In the genomic region with DNA sequence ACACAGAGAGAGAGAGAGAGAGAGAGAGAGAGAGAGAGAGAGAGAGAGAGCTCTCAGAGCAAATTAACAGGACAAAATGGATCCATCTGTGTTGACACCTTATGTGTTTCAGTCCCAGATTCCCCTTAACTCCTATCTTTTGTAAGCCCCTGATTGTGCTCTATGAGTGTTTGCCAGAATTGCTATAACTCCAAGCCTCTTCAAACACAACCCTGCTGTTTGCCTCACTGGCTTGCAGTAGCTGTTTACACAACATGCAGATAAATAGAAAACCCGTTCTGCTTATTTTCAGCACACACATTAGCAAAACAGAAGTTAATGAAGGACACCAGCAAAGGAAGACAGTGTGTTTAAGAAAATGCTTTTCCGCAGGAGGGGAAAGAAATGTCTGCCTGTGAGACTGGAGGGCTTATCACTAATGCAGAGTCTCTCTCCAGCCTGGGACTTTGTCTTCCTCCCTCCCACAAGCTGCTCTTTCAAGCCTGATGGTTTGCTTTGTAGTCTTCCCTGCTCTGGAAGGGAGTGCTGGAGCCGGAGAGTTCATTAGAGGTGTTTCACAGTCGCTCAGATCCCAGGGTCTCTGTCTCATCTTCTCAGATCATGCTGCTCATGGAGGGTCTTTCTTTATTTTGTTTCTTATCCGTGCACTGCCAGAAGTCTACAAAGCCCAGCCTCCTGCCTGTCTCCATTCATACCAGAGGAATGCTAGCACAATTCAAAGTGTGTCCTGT, we compare ENCODE assay signal across 12 mouse cellular contexts.
DNase-seq lines count a peak whose midpoint lies in the region; ATAC-seq and TF ChIP-seq lines count a peak whose summit lies in the region.
"Had no signal": no experiment of that assay in that cellular context is flagged by ENCODE, and none has a peak within 500 bp of the region (broad histone marks: within the 10 kb centered on the region; RNA-seq: fewer than 3 reads in every experiment).

No protein-coding gene starts in this region.

- DNase-seq in liver, adult 2 months (ENCODE audit: extremely low read depth, low read depth, low spot score): peak; percentile 46
- no peak for DNase-seq in liver, embryonic 11.5 days (ENCODE audit: low spot score)
- DNase-seq in embryonic facial prominence, embryonic 11.5 days (ENCODE audit: low spot score): peak; percentile 33
- DNase-seq in midbrain, postnatal 0 days (ENCODE audit: low spot score): no peak
- no peak for DNase-seq in urinary bladder, adult 18-20 months (ENCODE audit: low spot score in 2 of 2)
- no peak for DNase-seq in urinary bladder, postnatal 10 days (ENCODE audit: low spot score)
- DNase-seq in lung, adult 18-20 months: no peak
- DNase-seq: cerebellum, adult 2 months; lung, adult 2 months had no signal

- 0 out of 2 replicates have a peak overlapping the region, but pooled peaks have one; percentile 43 for H3K27ac ChIP-seq in liver, adult 2 months (replicated peaks; ENCODE audit: insufficient read depth, low read depth, low read length)
- H3K27ac ChIP-seq in liver, embryonic 11.5 days (ENCODE audit: low read depth, low read length): no peak overlapping the region
- peak overlapping the region; percentile 25; the same call in 1 of the 2 replicates for H3K27ac ChIP-seq in embryonic facial prominence, embryonic 11.5 days (replicated peaks; ENCODE audit: low read depth, low read length)
- H3K27ac ChIP-seq in hindbrain, embryonic 12.5 days: peak overlapping the region; percentile 76
- H3K27ac ChIP-seq in midbrain, postnatal 0 days (ENCODE audit: low read depth, low read length): peak overlapping the region; percentile 47; the same call in 1 of the 2 replicates
- H3K27ac ChIP-seq: layer of hippocampus, adult 2 months had no signal

- no peak overlapping the region for H3K4me3 ChIP-seq in liver, adult 2 months (ENCODE audit: insufficient read depth, low read depth, low read length)
- no peak overlapping the region for H3K4me3 ChIP-seq in liver, embryonic 11.5 days (ENCODE audit: low read depth, low read length)
- H3K4me3 ChIP-seq in embryonic facial prominence, embryonic 11.5 days (ENCODE audit: low read depth, low read length): no peak overlapping the region
- no peak overlapping the region for H3K4me3 ChIP-seq in hindbrain, embryonic 12.5 days
- H3K4me3 ChIP-seq in midbrain, postnatal 0 days (ENCODE audit: low read depth, low read length): no peak overlapping the region
- H3K4me3 ChIP-seq: layer of hippocampus, adult 2 months had no signal

- TF ChIP-seq POLR2A in liver, adult 2 months (IDR thresholded peaks at IDR 0.05; ENCODE audit: extremely low read depth, insufficient read depth, low read length): no peak

- H3K4me1 ChIP-seq in liver, adult 2 months (ENCODE audit: control insufficient read depth, insufficient read depth, low read length): no peaks in the 10 kb centered on the region; the same call in 1 of the 2 replicates
- H3K4me1 ChIP-seq in liver, embryonic 11.5 days (replicated peaks; ENCODE audit: control insufficient read depth, insufficient read depth, low read length): 0 out of 2 replicates have a peak, but pooled peaks cover 7% of the 10 kb centered on the region
- no peaks in the 10 kb centered on the region for H3K4me1 ChIP-seq in embryonic facial prominence, embryonic 11.5 days (ENCODE audit: control insufficient read depth, insufficient read depth, low read length)
- peaks cover 17% of the 10 kb centered on the region for H3K4me1 ChIP-seq in hindbrain, embryonic 12.5 days
- H3K4me1 ChIP-seq in midbrain, postnatal 0 days (ENCODE audit: insufficient read depth, low read length): peaks cover 6% of the 10 kb centered on the region; the same call in 1 of the 2 replicates

- no peaks in the 10 kb centered on the region for H3K79me2 ChIP-seq in liver, adult 2 months (ENCODE audit: control insufficient read depth, insufficient read depth, low read length)

- no peak overlapping the region for H3K4me2 ChIP-seq in liver, embryonic 11.5 days
- no peak overlapping the region for H3K4me2 ChIP-seq in embryonic facial prominence, embryonic 11.5 days (ENCODE audit: low read depth, low read length)
- 0 out of 2 replicates have a peak overlapping the region, but pooled peaks have one; percentile 13 for H3K4me2 ChIP-seq in hindbrain, embryonic 12.5 days (replicated peaks)
- no peak overlapping the region for H3K4me2 ChIP-seq in midbrain, postnatal 0 days (ENCODE audit: low read depth, low read length, poor library complexity, severe bottlenecking)

- no peak for TF ChIP-seq CTCF in liver, adult 2 months (IDR thresholded peaks at IDR 0.05; ENCODE audit: low read depth, low read length)
- no peak for TF ChIP-seq CTCF in midbrain, postnatal 0 days (IDR thresholded peaks at IDR 0.05)

- H3K27me3 ChIP-seq in liver, adult 2 months (ENCODE audit: control insufficient read depth, insufficient read depth, low read length): no peaks in the 10 kb centered on the region
- no peaks in the 10 kb centered on the region for H3K27me3 ChIP-seq in liver, embryonic 11.5 days (replicated peaks; ENCODE audit: control insufficient read depth, insufficient read depth, low read length)
- H3K27me3 ChIP-seq in embryonic facial prominence, embryonic 11.5 days (ENCODE audit: control insufficient read depth, insufficient read depth, low read length): no peaks in the 10 kb centered on the region
- no peaks in the 10 kb centered on the region for H3K27me3 ChIP-seq in hindbrain, embryonic 12.5 days
- no peaks in the 10 kb centered on the region for H3K27me3 ChIP-seq in midbrain, postnatal 0 days (ENCODE audit: insufficient read depth, low read length)

- no peaks in the 10 kb centered on the region for H3K36me3 ChIP-seq in liver, adult 2 months (ENCODE audit: control insufficient read depth, insufficient read depth, low read length)
- no peaks in the 10 kb centered on the region for H3K36me3 ChIP-seq in liver, embryonic 11.5 days (ENCODE audit: control insufficient read depth, insufficient read depth, low read length)
- H3K36me3 ChIP-seq in embryonic facial prominence, embryonic 11.5 days (replicated peaks; ENCODE audit: control insufficient read depth, insufficient read depth, low read depth, low read length): no peaks in the 10 kb centered on the region
- H3K36me3 ChIP-seq in hindbrain, embryonic 12.5 days: no peaks in the 10 kb centered on the region
- no peaks in the 10 kb centered on the region for H3K36me3 ChIP-seq in midbrain, postnatal 0 days (ENCODE audit: insufficient read depth, low read length)

- no peak overlapping the region for H3K9ac ChIP-seq in liver, adult 2 months (ENCODE audit: low read depth, low read length)
- H3K9ac ChIP-seq in liver, embryonic 11.5 days (ENCODE audit: low read depth, low read length): no peak overlapping the region
- no peak overlapping the region for H3K9ac ChIP-seq in embryonic facial prominence, embryonic 11.5 days (replicated peaks; ENCODE audit: low read length)
- no peak overlapping the region for H3K9ac ChIP-seq in hindbrain, embryonic 12.5 days
- no peak overlapping the region for H3K9ac ChIP-seq in midbrain, postnatal 0 days (replicated peaks; ENCODE audit: low read length, poor library complexity, severe bottlenecking)

- no peak for ATAC-seq in liver, embryonic 11.5 days (replicated peaks; ENCODE audit: low FRiP score)
- no peak for ATAC-seq in embryonic facial prominence, embryonic 11.5 days (replicated peaks; ENCODE audit: insufficient number of reproducible peaks, low FRiP score, low TSS enrichment, low read depth)
- peak; percentile 78; the same call in 1 of the 2 replicates for ATAC-seq in hindbrain, embryonic 12.5 days (ENCODE audit: low FRiP score)
- ATAC-seq in midbrain, postnatal 0 days (ENCODE audit: low FRiP score): peak; percentile 44; the same call in 1 of the 2 replicates
- ATAC-seq: activated CD4-positive, CD25-positive, alpha-beta regulatory T cell, adult 4 months had no signal

- WGBS in liver, adult 2 months: 33% methylated on average over 5 of the region's 5 CpGs
- 28% methylated on average over 5 of the region's 5 CpGs for WGBS in liver, embryonic 11.5 days
- 12% methylated on average over 5 of the region's 5 CpGs for WGBS in embryonic facial prominence, embryonic 11.5 days
- 11% methylated on average over 5 of the region's 5 CpGs for WGBS in hindbrain, embryonic 12.5 days
- WGBS in midbrain, postnatal 0 days: 5% methylated on average over 5 of the region's 5 CpGs

- no peaks in the 10 kb centered on the region for H3K9me3 ChIP-seq in liver, embryonic 11.5 days (ENCODE audit: control insufficient read depth, low read length)
- H3K9me3 ChIP-seq in embryonic facial prominence, embryonic 11.5 days (replicated peaks; ENCODE audit: control insufficient read depth, low read length): no peaks in the 10 kb centered on the region
- H3K9me3 ChIP-seq in hindbrain, embryonic 12.5 days (replicated peaks): no peaks in the 10 kb centered on the region
- no peaks in the 10 kb centered on the region for H3K9me3 ChIP-seq in midbrain, postnatal 0 days (ENCODE audit: low read length)

Comparison
In these comparisons a context has a peak if more than half of its experiments do, and no peak if none do; other contexts are left out.
1. DNase-seq: peak in liver, adult 2 months (single experiment) and embryonic facial prominence, embryonic 11.5 days (single experiment); none in liver, embryonic 11.5 days (single experiment), midbrain, postnatal 0 days (single experiment), urinary bladder, adult 18-20 months (0 of 2), urinary bladder, postnatal 10 days (single experiment) and lung, adult 18-20 months (0 of 2).
2. ATAC-seq: peak in hindbrain, embryonic 12.5 days (single experiment) and midbrain, postnatal 0 days (single experiment); none in liver, embryonic 11.5 days (single experiment) and embryonic facial prominence, embryonic 11.5 days (single experiment).